Mouse (Mus musculus) liver, embryonic 13.5 days (tissue): Measurements from ENCODE around the gene Mgl2. TPM values are rescaled to one million over a fixed set of nuclear protein-coding genes. Genes with fewer than 3 reads are reported as not detected.

Experiments
- ATAC-seq: fragments of 200-750 bp; cut with Nextera tagmentation; 2 replicates; pipeline ENCODE4 v1.8.0; 2017; ENCODE audit warnings: low read depth, mild to moderate bottlenecking, moderate number of reproducible peaks, moderate library complexity
- DNase-seq: peaks from one replicate; pipeline ENCODE4 v3.0.0; 2022
- H3K27ac ChIP-seq: fragments of 300-500 bp; sonication (generic); 2 replicates; pipeline ENCODE4 v1.5.1; 2015; ENCODE audit warnings: moderate library complexity, mild to moderate bottlenecking, inconsistent platforms
- H3K27me3 ChIP-seq: fragments of 300-500 bp; sonication (generic); 2 replicates; pipeline ENCODE4 v1.6.1; 2015; ENCODE audit warnings: mild to moderate bottlenecking, inconsistent platforms
- H3K36me3 ChIP-seq: fragments of 300-500 bp; sonication (generic); 2 replicates; pipeline ENCODE4 v1.6.1; 2015; ENCODE audit warnings: mild to moderate bottlenecking, inconsistent platforms
- H3K4me1 ChIP-seq: fragments of 300-500 bp; sonication (generic); replicated peaks from 2 replicates; pipeline ENCODE4 v1.6.1; 2015; ENCODE audit warnings: inconsistent platforms
- H3K4me2 ChIP-seq: fragments of 300-500 bp; sonication (generic); 2 replicates; pipeline ENCODE4 v1.6.1; 2015; ENCODE audit warnings: inconsistent platforms, mild to moderate bottlenecking, moderate library complexity
- H3K4me3 ChIP-seq: fragments of 300-500 bp; sonication (generic); replicated peaks from 2 replicates; pipeline ENCODE4 v1.5.1; 2015; ENCODE audit warnings: mild to moderate bottlenecking, inconsistent platforms
- H3K9ac ChIP-seq: fragments of 300-500 bp; sonication (generic); 2 replicates; pipeline ENCODE4 v1.6.1; 2015; ENCODE audit warnings: mild to moderate bottlenecking, inconsistent platforms
- H3K9me3 ChIP-seq: fragments of 300-500 bp; sonication (generic); replicated peaks from 2 replicates; pipeline ENCODE4 v1.6.1; 2016; ENCODE audit warnings: inconsistent platforms
- WGBS: fragments of 180-500 bp; shearing (Covaris S2); methylation state at CpG from one replicate; pipeline ENCODE4 v1.1.7; 2015; ENCODE audit not compliant: insufficient replicate concordance; 5-methylcytosine and 5-hydroxymethylcytosine counted together
- polyA plus RNA-seq: library from polyadenylated mRNA; unstranded; fragments of >200 nt; fragmentation: Nextera tagmentation; extraction: Ambion mirVana; gene quantifications from 2 replicates; pipeline ENCODE4 v1.2.1, GENCODE M21; 2015

The Mgl2 gene
- 1.2 and 1.3 TPM in 2 replicates for polyA plus RNA-seq

- Histone ChIP-seq H3K4me3 (no peak within 1 kb of the TSS), H3K9ac (no peak within 1 kb of the TSS), H3K27me3 (no peaks in the 10 kb centered on the region), H3K4me1 (0 out of 2 replicates have a peak, but pooled peaks cover 3% of the 10 kb centered on the region), H3K27ac (no peak within 1 kb of the TSS), H3K9me3 (no peaks in the 10 kb centered on the region), H3K36me3 (no peaks in the 10 kb centered on the region), H3K4me2 (no peak within 1 kb of the TSS)
- DNase-seq = no peak
- no peak for ATAC-seq
- WGBS = 21% methylated on average over 9 of the region's 9 CpGs
Observed at GRCm38 (mm10) chr11:70129926-70130379, at the start of gene Mgl2. TSS of gene Mgl2 (plus strand) at chr11:70130329.

DNA sequence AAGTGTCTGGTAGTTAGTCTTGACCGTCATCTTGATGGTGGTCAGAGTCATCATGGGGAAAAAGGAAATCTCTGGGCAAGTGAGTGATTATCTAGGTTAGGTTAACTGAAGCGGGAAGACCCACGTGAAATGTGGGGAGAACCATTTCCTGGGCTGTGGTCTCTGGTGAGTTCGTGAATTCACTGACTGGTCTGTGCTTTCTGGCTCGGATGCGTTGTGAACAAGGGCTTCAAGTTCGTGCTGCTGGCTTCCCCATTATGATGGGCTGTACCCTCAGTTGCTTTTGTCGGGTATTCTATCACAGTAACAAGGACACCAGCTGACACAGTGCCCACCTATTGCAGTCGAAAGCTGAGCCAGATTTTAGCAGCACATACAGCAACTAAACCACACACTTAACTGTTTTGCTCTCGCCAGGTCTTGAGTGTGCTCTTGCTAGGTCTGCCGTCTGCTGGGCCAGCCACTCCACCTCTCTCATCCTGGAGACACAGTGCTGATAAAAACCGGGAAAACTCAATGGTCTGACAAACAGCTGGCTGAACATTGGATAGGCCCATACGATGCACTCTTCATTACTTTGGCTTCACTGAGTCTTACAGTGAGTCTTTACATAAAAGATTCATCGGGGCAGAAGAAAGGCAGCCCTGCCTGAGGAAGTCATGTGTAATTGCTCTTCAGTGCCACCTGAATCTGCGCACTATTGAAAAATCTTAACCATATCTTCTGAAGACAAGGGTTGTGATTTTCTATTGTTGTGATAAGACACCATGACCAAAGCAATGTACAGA lies 49.1 kb upstream of the Mgl2 start:
- 0 out of 2 replicates have a peak, but pooled peaks cover 5% of the 10 kb centered on the region for H3K27me3 ChIP-seq
- 42% methylated on average over 15 of the region's 15 CpGs for WGBS
- no peak overlapping the region for H3K4me3 ChIP-seq
- no peak overlapping the region for H3K4me2 ChIP-seq
- ATAC-seq (no peak), DNase-seq (no peak)
- no peak overlapping the region for H3K27ac ChIP-seq
- H3K9me3 ChIP-seq = no peaks in the 10 kb centered on the region
- no peaks in the 10 kb centered on the region for H3K36me3 ChIP-seq
- H3K4me1 ChIP-seq = peaks cover 23% of the 10 kb centered on the region
- H3K9ac ChIP-seq = no peak overlapping the region

GRCm38 (mm10) chr11:70084563-70084962 lies 45.6 kb upstream of the Mgl2 start:
- Histone ChIP-seq H3K9me3 (no peaks in the 10 kb centered on the region), H3K4me3 (no peak overlapping the region), H3K9ac (no peak overlapping the region), H3K4me2 (no peak overlapping the region), H3K27me3 (no peaks in the 10 kb centered on the region), H3K27ac (no peak overlapping the region), H3K36me3 (no peaks in the 10 kb centered on the region), H3K4me1 (peaks cover 6% of the 10 kb centered on the region; the same call in 1 of the 2 replicates)
- WGBS = 51% methylated on average over 8 of the region's 8 CpGs
- ATAC-seq (no peak), DNase-seq (no peak)

GRCm38 (mm10) chr11:70091986-70092783 lies 37.9 kb upstream of the Mgl2 start, which contains the start of gene Asgr2:
TSS of gene Asgr2 (plus strand) at chr11:70092644.
- no peak within 1 kb of the TSS for H3K9ac ChIP-seq
- no peak within 1 kb of the TSS for H3K4me3 ChIP-seq
- DNase-seq (no peak), ATAC-seq (peak; percentile 83)
- H3K4me1 ChIP-seq = peaks cover 9% of the 10 kb centered on the region
- H3K27me3 ChIP-seq = no peaks in the 10 kb centered on the region
- 44% methylated on average over 12 of the region's 12 CpGs for WGBS
- H3K9me3 ChIP-seq = no peaks in the 10 kb centered on the region
- peak within 1 kb of the TSS; percentile 41; the same call in 1 of the 2 replicates for H3K27ac ChIP-seq
- peak within 1 kb of the TSS; percentile 28 for H3K4me2 ChIP-seq
- no peaks in the 10 kb centered on the region for H3K36me3 ChIP-seq

GRCm38 (mm10) chr11:70097396-70097795 lies 32.7 kb upstream of the Mgl2 start:
- WGBS = 72% methylated on average over 11 of the region's 11 CpGs
- H3K9ac ChIP-seq = no peak overlapping the region
- 0 out of 2 replicates have a peak, but pooled peaks cover 4% of the 10 kb centered on the region for H3K27me3 ChIP-seq
- H3K4me3 ChIP-seq = no peak overlapping the region
- H3K4me2 ChIP-seq = no peak overlapping the region
- peaks cover 3% of the 10 kb centered on the region; the same call in 1 of the 2 replicates for H3K36me3 ChIP-seq
- ATAC-seq (no peak), DNase-seq (no peak)
- H3K4me1 ChIP-seq = peaks cover 9% of the 10 kb centered on the region
- no peak overlapping the region for H3K27ac ChIP-seq
- no peaks in the 10 kb centered on the region for H3K9me3 ChIP-seq

DNA sequence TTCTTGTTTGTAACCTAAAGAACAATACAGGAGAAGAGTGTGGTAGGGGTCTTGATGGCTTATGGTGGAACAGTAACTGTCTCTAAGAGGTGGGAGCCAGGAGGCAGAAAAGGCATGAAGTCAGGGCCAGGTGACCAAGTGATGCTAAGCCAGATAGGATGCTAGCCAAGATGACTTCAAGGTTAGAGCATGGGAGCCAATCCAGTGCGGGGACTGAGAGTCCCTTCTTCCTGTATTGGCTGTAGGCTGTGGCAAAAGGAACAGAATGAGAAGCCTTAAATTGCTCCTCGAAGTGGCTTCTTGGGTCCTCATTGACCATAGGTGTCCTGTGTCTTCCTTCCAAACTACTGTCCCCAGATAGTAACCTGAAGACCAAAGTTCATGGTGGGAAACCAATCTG lies 31.0 kb upstream of the Mgl2 start:
- WGBS = 65% methylated on average over 2 of the region's 2 CpGs
- H3K9ac ChIP-seq = no peak overlapping the region
- H3K9me3 ChIP-seq = no peaks in the 10 kb centered on the region
- H3K36me3 ChIP-seq = peaks cover 3% of the 10 kb centered on the region; the same call in 1 of the 2 replicates
- H3K4me1 ChIP-seq = no peaks in the 10 kb centered on the region
- no peak overlapping the region for H3K27ac ChIP-seq
- no peak for DNase-seq
- H3K4me3 ChIP-seq = no peak overlapping the region
- ATAC-seq = no peak
- H3K27me3 ChIP-seq = 0 out of 2 replicates have a peak, but pooled peaks cover 4% of the 10 kb centered on the region
- H3K4me2 ChIP-seq = no peak overlapping the region

DNA sequence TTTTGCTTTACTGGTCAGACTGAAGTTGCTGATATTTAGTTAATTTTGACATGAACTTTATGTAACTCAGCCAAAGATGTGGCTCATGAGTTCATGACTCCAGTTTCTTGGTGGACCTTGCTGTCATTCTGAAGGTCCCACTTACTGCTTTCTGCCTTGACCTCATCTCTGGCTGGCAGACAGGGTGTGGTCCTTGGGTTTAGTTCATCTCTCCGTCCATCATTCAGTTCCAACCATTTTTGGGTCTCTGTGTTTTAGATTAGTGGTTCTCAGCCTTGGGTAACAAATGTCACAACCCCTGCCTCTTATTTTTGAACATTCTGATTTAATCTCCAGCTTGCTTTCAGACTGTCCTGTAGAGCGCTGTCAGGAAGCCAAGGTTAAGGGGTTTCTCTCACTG lies 30.3 kb upstream of the Mgl2 start:
- ATAC-seq = no peak
- no peak overlapping the region for H3K4me2 ChIP-seq
- no peak overlapping the region for H3K27ac ChIP-seq
- 0 out of 2 replicates have a peak, but pooled peaks cover 4% of the 10 kb centered on the region for H3K27me3 ChIP-seq
- WGBS = 50% methylated on average over 2 of the region's 2 CpGs
- H3K36me3 ChIP-seq = peaks cover 3% of the 10 kb centered on the region; the same call in 1 of the 2 replicates
- H3K4me3 ChIP-seq = no peak overlapping the region
- DNase-seq = no peak
- no peak overlapping the region for H3K9ac ChIP-seq
- H3K4me1 ChIP-seq = no peaks in the 10 kb centered on the region
- no peaks in the 10 kb centered on the region for H3K9me3 ChIP-seq

GRCm38 (mm10) chr11:70103701-70104315 lies 26.3 kb upstream of the Mgl2 start:
- DNase-seq (no peak), ATAC-seq (no peak)
- WGBS = 66% methylated on average over 14 of the region's 14 CpGs
- H3K4me2 ChIP-seq = no peak overlapping the region
- H3K4me3 ChIP-seq = no peak overlapping the region
- no peaks in the 10 kb centered on the region for H3K36me3 ChIP-seq
- H3K4me1 ChIP-seq = peaks cover 8% of the 10 kb centered on the region; the same call in 1 of the 2 replicates
- H3K27ac ChIP-seq = no peak overlapping the region
- H3K27me3 ChIP-seq = 0 out of 2 replicates have a peak, but pooled peaks cover 3% of the 10 kb centered on the region
- H3K9me3 ChIP-seq = no peaks in the 10 kb centered on the region
- no peak overlapping the region for H3K9ac ChIP-seq

DNA sequence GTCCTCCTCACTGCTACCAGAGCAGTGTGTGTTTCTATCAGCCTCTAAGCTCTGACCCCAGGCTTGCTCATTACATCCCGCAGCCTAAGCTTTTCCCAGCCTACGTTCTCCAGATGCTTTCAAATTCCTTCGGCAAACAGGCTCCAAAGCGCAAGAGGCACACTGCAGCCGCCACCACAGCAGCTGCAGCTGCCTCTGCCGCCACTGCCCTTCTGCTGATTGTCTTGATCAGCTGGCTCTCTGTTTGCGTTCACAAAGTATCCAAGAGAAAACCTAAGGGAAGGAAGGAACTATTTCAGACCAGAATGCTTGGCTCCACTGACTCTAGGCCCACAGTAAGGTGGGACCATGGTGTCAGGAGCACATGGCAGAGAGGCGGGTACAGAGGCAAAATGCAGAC lies 23.0 kb upstream of the Mgl2 start:
- no peak overlapping the region for H3K9ac ChIP-seq
- no peaks in the 10 kb centered on the region for H3K36me3 ChIP-seq
- WGBS = 58% methylated on average over 8 of the region's 8 CpGs
- no peak for ATAC-seq
- peak overlapping the region; percentile 6; the same call in 1 of the 2 replicates for H3K27ac ChIP-seq
- no peaks in the 10 kb centered on the region for H3K27me3 ChIP-seq
- peaks cover 8% of the 10 kb centered on the region; the same call in 1 of the 2 replicates for H3K4me1 ChIP-seq
- no peak for DNase-seq
- H3K4me3 ChIP-seq = no peak overlapping the region
- no peak overlapping the region for H3K4me2 ChIP-seq
- no peaks in the 10 kb centered on the region for H3K9me3 ChIP-seq

DNA sequence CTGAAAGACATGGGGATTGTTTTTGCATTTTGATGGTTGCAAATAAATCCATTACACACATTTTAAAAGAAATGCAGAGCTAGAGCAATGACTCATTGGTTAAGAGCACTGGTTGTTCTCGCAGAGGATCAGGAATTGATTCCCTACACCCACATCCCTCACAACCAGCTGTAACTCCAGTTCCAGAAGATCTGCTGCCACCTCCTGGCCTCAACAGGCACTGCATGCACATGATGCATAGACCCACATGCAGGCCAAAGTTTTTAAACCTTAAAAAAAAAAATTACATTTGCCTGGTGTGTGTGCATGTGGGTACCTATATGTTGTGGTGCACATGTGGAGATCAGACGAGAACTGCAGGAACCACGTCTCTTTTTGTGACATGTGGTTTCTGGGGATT lies 20.0 kb upstream of the Mgl2 start:
- Histone ChIP-seq H3K27me3 (no peaks in the 10 kb centered on the region), H3K9me3 (no peaks in the 10 kb centered on the region), H3K4me3 (no peak overlapping the region), H3K36me3 (no peaks in the 10 kb centered on the region), H3K27ac (no peak overlapping the region), H3K4me2 (no peak overlapping the region), H3K4me1 (peaks cover 8% of the 10 kb centered on the region; the same call in 1 of the 2 replicates), H3K9ac (no peak overlapping the region)
- ATAC-seq (no peak), DNase-seq (peak; percentile 38)
- WGBS = 51% methylated on average over 3 of the region's 3 CpGs

GRCm38 (mm10) chr11:70114562-70114961 lies 15.6 kb upstream of the Mgl2 start:
- H3K36me3 ChIP-seq = no peaks in the 10 kb centered on the region
- H3K9ac ChIP-seq = no peak overlapping the region
- H3K9me3 ChIP-seq = no peaks in the 10 kb centered on the region
- 22% methylated on average over 4 of the region's 4 CpGs for WGBS
- DNase-seq (no peak), ATAC-seq (no peak)
- H3K27ac ChIP-seq = no peak overlapping the region
- H3K4me2 ChIP-seq = no peak overlapping the region
- H3K27me3 ChIP-seq = no peaks in the 10 kb centered on the region
- H3K4me1 ChIP-seq = no peaks in the 10 kb centered on the region
- no peak overlapping the region for H3K4me3 ChIP-seq
